Mouse (Mus musculus) layer of hippocampus, postnatal 10 days (tissue): ENCODE measurements around the gene Il10rb. TPM values are rescaled to one million over a fixed set of nuclear protein-coding genes. Genes with fewer than 3 reads are reported as not detected.

Experiments
- DNase-seq, 2 experiments: peaks; one replicate each; pipeline ENCODE4 v3.0.0; 2021; ENCODE audit warnings: low spot score in 2 of 2
- total RNA-seq, 2 experiments: library from RNA; stranded (reverse); gene quantifications; 2 replicates each; pipeline ENCODE4 v1.2.3; 2021

Il10rb gene
- total RNA-seq, 2 experiments from 2014 or later: 7.4 to 8.6 TPM

DNA sequence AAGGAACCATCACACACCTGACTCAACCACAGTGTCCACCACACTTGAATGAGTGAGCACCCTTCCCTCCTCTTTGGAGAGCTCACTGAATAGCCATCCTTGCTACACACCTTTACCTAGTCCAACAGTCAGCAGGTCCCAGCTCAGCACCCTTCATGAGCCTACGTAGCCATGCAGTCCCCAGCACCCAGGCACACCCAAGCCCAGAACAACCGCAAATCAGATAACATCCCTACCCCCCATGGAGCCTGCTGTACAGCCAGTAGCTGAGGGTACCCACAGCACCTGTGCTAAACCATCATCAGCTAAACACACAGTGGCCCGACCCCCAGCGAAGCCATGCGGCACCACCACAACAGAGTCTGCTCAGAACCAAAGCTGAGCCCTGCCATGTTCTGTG, 42.1 kb downstream of the Il10rb start:
- DNase-seq: no peak

DNA sequence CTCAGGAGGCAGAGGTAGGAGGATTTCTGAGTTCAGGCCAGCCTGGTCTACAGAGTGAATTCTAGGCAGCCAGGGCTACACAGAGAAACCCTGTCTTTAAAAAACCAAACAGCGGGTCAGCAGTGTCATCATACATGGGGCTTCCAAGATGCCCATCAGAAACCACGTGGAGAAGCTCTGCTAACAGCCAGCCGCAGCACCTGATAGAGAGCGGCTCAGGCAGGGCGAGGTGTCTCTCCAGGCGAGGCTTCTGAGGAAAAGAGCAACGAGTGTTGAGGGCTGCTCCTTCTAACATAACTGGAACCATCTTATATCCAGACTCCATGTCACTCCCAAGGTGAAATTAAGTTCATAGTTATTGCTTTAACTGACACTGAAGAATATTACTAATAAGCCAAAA, 42.9 kb downstream of the Il10rb start:
- no peak for DNase-seq

DNA sequence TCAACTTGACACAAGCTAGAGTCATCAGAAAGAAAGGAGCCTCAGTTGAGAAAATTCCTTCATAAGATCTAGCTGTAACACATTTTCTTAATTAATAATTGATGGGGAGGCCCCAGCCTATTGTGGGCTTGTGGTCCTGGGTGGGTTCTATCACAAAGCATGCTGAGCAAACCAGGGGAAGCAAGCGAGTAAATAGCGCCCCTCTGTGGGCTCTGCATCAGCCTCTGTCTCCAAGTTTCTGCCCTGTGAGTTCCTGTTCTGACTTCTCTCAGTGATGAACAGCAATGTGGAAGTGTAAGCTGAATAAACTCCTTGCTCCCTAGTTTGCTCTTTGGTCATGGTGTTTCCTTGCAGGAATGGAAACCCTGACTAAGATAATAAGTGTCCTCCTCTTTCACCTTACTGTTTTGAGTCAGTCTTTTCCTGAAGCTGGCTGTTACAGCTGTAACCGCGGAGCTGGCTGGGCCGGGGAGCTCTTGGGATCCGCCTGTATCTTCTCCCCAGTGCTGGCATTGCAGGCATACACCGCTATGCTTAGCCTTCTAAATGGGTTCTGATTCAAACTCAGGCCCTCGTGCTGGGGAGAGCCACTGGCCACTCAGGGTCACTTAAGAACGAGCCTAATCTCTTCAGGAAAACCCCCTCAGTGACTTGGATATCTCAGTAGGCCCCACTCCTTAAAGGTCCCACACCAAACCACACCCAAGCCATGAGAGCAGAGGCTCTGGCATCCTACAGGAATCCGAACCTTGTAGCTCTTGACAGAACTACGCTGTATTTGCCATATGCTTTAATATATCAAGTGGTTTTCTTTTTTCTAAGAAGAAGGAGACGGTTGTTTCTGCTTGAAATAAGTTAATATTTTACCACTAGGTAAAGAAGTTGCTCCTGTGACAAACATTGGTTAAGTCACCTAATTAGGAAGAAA, 44.4 kb downstream of the Il10rb start:
- DNase-seq: no peak

DNA sequence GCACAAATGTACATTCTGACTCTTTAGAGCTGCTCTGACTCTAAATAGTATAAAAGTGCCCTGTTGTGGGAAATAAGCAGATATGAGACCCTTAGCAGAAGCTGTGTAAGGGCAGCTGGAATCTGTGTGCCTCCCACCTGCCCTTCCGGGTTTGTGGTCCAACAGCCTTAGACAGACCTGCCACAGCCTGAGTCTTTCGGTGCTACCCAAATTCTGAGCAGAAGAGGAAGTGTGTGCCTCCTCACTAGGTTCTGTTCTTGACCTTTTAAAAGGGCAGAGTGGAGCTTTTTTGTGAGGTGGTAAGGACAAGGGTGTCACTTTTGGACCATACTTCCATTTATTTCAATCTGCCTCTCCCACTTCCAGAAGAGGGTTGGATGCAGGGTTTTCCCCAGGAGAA, 46.0 kb downstream of the Il10rb start:
- DNase-seq: no peak

DNA sequence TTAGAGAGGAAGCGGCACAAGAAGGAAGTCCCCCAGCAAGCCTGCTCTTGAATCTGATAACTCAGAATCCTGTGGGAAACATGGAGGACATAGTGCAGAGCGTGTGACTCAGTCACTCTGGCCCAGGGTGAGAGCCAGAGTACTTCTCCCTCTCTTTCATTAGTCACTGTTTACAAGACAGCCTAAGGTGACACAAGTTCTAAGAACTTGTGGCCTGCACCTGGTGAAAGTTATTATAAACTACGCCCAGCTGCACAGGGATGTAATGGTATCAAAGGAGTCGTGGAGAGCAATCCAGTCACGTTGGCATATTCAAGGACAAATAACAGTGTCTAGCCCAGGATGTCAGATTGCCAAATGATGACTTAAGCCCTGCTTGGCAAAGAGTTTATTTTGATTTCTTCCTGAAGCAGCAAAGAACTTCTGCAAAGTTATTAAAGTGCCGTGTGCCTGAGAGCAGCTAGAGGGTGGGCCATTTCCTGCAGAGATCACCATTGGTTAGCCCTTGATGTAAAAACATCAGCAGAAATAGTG, 46.5 kb downstream of the Il10rb start:
- no peak for DNase-seq

DNA sequence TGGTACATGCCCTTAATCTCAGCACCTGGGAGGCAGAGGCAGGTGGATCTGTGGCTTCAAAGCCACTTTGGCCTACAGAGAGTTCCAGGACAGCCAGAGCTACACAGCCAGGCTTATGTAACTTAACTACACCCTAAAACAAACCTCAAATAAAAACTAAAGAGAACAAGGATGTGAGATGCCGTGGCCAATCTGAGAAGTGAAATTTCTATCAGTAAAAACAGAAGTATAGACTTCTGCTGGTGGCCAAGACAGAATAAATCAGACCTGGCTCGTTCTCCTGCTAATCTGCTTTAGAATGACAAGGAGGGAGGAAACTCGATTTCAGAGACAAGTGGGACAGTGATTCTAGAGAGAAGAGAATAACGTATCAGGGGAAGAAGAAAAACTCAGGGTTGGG, 49.9 kb downstream of the Il10rb start:
- DNase-seq: no peak

DNA sequence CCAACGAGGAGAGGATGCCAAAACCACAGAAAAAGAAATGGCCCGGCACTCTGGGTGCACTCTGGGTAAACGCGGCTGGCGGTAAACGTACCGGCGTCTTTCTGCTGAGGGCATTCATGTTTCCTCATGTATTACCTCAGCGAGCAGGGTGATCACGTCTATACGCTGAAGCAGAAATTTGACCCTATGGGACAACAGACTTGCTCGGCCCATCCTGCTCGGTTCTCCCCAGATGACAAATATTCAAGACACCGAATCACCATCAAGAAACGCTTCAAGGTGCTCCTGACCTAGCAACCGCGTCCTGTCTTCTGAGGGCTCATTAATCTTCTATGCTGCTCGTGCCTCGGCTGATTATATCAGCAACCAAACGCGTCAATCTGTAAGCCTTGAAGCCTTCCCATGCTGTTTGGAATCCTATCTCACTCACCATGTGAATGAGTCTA, 52.4 kb downstream of the Il10rb start:
- no peak for DNase-seq

DNA sequence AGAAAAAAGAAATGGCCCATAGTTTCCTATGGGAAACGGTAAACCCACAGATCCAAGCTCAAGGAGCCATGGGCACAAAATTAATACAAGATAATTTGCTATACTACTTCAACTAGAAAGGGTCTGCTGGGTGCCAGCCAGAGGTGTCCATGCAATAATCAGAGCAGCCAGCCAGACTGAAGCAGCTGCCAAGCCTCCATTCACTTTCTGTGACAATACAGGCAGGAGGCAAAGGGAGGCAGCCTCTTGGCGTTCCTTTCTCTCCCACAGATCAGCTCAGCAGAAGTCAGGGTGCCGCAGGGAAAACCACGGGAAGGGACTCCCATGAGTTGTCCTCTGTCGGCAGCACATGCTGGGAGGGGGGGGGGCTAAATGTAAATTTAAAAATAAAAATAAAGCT, 53.0 kb downstream of the Il10rb start:
- peak in 1 of 2 experiments; percentile 30 for DNase-seq

DNA sequence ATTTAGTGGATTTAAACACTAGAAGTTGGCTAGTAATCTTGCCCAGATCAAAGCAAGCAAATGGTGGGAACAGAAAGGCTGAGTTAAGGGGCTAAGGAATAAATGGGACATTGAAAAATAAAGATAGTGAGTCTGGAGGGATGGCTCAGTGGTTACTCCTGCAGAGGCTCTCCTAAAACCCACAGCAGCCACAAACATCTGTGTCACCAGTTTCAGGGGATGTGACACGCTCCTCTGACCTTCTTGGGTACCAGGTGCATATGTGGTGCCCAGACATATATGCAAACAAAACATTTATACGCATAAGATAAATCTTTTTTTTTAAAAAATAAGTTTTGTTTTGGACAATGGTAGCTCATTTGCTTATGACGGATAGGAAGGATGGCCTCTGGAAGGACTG, 53.4 kb downstream of the Il10rb start:
- no peak for DNase-seq

DNA sequence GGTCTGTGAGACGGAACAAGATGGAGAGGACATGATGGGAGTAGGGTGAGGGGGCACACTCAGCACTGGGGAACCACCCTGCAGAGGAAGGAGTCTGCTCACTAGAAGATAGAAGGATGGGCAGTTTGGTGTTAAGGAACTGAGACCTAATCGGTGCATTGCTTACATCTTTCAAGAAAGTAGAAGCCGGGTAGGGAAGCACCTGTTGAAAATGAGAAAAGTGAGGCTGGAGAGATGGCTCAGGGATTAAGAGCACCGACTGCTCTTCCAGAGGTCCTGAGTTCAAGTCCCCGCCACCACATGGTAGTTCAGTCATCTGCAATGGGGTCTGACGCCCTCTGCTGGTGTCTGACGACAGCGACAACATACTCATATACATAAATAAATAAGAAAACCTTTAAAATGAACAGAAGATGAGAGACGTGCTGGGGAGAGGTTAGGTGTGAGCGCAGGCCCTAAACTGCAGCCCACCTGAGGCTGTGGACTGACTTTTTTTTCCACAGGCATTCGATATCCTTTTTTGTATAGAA, 53.9 kb downstream of the Il10rb start:
- DNase-seq: no peak

DNA sequence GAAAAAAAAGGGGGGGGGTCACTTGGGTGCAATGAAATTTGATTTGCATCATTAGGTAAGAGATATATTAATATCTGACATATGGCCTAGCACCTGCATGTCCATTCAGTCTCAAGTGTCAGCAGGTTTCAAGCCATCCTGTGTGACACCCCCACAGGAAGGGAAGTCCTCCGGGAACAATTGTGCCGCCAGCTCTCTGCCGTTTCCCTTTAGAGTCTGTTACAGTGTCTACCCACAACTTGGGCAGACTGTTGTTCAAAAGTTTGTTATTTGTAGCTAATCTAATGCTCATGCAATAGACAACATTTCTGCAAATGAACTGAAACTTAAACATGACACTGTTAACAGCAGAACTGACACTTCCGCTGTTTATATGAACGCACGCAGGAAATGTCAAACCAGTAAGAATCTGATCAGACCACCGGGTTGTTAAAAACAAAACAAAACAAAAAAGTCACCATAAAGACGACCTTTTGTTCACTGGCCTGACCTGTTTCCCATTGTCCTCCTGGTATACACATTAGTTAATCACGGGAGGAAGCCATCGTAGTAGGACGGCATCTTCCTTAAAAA, 55.2 kb downstream of the Il10rb start:
- no peak for DNase-seq

DNA sequence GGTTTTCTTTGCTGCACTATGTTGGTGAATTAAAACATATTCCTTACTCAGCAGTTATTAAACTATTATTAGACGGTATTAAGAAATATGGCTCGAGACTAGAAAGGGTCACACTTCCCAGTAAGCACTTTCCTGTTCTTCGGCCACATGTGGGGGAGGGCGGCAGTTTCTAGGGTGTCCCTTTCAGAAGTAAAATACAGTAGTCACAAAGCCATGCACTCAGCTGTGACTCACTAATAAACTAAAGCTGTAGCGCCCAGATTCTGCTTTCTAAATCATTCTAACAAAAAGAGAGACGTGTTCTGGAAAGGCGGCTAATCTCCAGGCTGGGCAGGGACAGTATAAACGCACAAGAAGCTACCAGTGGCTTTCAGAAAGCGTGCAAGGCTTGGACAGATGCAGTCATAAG, 55.8 kb downstream of the Il10rb start:
- no peak for DNase-seq

DNA sequence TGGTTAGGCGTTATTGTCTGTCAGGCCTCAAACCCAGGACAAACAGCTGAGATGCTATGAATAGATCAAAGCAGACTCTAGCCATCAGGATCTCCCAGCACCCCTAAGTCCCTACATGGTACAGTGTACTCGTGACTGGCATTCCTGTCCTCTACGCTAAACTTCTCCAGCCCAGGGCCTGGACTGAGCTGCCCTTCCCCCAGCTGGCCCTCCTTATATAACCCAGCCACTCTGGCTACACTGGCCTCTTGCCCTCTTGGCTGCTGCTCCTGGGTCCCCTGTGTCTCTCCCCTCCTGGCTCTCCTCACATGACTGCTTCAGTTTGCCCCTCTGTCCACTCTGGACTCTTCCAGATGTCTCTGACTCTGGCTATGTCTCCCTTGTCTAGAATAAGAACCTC, 56.7 kb downstream of the Il10rb start:
- no peak for DNase-seq

DNA sequence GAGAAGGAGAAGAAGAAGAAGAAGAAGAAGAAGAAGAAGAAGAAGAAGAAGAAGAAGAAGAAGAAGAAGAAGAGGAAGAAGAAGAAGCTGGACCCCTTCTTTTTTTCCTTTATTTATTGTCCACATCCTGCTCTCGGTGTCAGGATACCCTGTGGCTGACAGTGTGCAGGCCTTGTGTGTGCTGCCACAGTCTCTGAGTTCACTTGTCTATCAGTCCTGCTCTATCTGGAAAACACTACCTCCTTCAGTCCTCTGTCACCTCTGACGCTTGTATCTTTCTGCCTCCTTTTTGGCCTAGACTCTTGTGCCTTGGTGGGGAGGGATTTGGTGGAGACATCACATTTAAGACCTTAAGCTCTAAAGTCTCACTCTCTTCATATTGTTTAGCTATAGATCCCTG, 57.4 kb downstream of the Il10rb start:
- DNase-seq: no peak

DNA sequence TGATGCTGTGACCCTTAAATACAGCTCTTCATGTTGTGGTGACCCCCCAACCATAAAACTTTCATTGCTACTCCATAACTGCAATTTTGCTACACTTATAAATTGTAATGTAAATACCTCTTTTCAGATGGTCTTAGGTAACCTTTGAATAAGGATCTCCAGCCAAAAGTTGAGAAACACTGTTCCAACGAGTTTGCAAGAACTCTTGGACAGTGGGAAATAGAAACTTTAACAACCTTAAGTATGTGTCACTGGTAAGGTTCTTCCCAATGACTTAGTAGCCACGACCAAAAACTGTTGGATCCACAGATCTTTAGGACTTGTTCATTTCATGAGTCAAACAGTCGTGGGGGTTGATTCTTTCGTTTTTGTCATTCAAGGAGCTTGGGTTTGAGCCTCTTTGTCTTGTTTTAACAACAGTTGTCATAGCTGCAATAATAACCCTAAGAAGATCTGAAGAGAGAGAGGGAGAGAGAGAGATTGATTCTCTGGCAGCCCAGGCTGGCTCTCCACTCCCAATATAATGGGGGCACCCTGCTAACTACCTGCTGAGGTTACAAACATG, 58.0 kb downstream of the Il10rb start:
- no peak for DNase-seq

DNA sequence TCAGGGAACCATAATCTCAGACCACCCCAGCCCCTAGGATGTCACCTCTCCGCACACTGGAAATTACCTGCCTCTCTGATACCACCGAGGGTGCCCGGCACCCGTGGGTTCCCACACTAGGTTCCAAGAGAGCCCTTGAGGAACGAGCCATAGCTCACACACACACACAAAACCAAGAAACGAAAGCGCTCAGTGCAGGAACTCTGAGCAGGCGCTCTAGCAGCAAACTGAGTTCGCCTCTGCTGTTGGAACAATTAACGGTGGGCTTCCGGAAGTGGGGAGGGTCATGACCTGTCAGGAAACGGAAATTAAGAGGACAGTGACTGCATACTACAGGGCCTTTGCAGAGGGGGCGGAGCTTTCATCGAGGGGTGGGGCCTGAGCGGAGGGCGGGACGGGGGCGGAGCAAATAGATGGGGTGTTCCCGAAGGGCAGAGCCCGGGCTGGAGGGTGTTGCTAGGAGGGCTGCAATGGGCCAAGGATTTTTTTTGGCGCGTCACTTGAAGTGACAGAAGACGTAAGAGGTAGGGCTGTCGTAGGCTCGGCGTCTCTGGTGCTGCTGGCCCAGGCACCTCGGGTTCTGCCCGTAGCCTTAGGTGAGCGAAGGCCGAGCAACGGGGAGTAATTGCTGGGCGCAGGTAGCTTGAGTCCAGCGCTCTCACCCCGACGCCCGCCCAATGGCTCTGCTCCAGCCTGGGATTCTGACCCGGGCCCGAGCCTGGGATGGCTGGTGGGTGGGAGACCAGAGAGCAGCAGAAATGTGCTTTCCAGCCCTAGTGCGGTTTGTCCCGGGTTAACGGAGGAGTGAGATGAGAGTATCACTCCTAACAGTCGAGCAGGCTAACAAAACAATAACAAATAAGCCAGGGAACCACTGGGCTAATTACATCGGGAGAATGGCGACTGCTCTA, 58.9 kb downstream of the Il10rb start:
- DNase-seq: peak; percentile 83 to 89

DNA sequence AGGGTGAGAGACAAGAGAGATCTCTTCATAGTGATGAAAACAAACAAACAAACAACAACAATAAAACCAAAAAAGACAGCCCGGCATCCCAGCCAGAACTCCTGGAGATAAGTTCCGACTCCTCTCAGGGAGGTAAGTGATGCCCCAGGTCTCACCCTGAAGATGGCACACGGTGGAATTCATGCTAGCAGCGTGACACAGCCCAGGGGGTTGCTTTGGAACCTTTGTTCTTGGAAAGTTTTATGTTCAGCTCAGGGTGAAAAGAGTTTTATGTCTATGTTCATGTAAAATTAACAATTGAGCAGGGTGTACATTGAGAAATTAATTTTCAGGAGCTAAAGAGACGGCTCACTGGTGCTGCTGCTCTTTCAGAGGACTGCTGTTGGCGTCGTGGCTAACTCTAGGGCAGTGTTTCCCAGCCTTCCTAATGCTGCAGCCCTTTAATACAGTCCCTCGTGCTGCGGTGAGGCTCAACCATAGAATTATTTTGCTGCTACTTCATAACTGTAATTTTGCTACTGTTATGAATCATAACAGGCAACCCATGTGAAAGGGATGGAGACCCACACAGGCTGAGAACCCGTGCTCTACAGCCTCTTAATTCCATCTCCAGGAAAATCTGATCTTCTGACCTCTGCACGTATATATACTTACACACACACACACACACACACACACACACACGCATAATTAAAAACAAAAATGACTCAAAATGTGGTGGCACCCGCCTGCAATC, 59.7 kb downstream of the Il10rb start:
- DNase-seq: no peak

DNA sequence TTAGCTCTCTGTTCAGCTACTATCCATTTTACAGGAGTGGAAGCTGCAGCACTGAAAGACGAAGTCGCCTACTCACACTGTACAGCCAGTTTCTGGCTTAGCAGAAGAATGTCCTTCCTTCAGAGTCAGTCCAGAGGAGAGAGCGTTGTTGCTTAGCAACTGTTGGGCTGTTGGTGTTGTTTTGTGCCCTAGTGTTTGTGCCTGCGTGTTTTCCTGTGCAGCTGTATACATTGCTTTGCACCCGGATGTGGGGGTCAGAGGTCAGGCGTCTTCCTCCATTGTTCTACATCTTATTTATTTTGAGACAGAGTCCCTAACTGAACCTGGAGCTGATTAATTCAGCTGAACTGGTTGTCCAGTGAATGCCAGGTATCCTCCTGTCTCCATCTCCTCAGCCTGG, 60.6 kb downstream of the Il10rb start:
- no peak for DNase-seq

DNA sequence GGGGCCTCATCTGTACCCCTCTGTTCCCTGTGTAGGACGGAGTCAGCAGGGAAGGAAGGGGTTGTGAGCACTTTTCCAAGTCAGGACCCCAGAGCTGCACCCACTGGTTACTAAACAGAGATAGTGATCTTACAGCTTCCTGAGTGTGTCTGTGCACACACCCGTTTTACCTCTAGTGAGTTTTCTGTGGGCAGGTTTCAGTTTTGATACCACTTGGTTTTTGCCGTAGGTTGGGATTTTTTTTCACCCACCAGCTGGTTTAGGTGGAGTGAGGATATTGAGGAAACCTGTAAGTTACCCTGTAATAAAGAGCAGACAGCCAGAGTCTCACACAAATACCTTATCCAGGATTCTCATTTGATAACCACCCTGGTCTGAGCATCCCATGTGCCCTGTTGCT, 64.5 kb downstream of the Il10rb start:
- no peak for DNase-seq

DNA sequence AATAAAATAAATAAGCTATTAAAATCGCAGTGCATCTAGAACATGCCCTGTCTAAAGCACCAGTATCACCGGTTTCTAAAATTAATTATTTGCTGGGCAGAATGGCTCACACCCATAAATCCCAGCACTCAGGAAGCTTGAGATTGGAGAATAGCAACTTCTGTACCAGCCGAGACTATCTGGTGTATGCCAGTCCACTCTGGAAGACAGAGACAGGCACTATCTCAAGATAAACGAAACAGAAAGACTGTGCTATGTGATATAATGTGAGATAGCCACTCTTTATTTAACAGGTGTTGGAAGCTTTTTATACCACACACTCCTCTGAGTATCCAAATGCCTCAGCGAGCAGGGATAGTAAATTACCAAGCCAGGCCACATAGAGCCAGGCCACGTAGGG, 65.5 kb downstream of the Il10rb start:
- no peak for DNase-seq
